Mouse (Mus musculus): ENCODE results near the gene Nme9. TPM values are rescaled to one million over a fixed set of nuclear protein-coding genes. Genes with fewer than 3 reads are reported as not detected.

Gene Nme9
- polyA plus RNA-seq (2012; rRNA removed): 9.5 and 12.6 TPM in 2 replicates

DNA sequence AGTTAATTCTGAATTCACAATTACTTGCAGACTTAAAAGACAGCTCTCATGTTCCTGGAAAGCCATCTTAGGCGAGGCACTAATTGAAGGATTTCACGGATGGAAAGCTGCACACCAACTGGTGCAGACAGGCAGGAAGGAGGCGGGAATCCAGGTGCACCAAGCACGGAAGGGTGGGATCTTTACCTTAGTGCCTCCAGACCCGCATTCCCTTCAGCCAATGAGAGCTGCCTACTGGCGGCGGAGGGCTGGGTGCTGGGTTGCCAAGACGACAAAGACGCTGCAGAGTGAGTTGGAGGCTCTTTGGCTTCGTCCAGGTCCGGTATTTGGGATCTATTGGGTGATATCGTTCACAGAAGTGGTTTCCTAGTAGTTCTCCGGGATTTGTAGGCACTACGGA, at the start of gene Nme9:
Gene Nme9, plus strand, starts transcription at position 315 of the 400 bp plus-strand sequence.

GRCm38 (mm10) chr9:99437031-99437764, 14.1 kb upstream of the Nme9 start, which contains the start of gene Mras:
Mras (minus strand) TSS chr9:99437381.

Other genes starting within 250 kb of the Nme9 start
- gene Faiml, start 214.2 kb upstream of the Nme9 start, polyA plus RNA-seq (2012; rRNA removed): not detected in 2 replicates
- 2.0 and 2.8 TPM in 2 replicates for gene Cep70, start 208.1 kb upstream of the Nme9 start, polyA plus RNA-seq (2012; rRNA removed)
- gene Esyt3, start 92.9 kb upstream of the Nme9 start, polyA plus RNA-seq (2012; rRNA removed): 7.5 and 8.5 TPM in 2 replicates
- 58.6 and 76.4 TPM in 2 replicates for gene Mras, start 14.1 kb upstream of the Nme9 start, polyA plus RNA-seq (2012; rRNA removed)
- gene Armc8, start 117.4 kb downstream of the Nme9 start, polyA plus RNA-seq (2012; rRNA removed): 9.6 and 12.5 TPM in 2 replicates
- gene Dbr1, start 124.3 kb downstream of the Nme9 start, polyA plus RNA-seq (2012; rRNA removed): 17.0 and 17.1 TPM in 2 replicates
- gene A4gnt, start 161.0 kb downstream of the Nme9 start, polyA plus RNA-seq (2012; rRNA removed): not detected in 2 replicates
- 5.5 and 6.2 TPM in 2 replicates for gene Dzip1l, start 178.0 kb downstream of the Nme9 start, polyA plus RNA-seq (2012; rRNA removed)